Mouse (Mus musculus) lung, postnatal 10 days (tissue): ENCODE measurements at regions not wholly inside any gene's neighbourhood (a gene's known extent, or its start where the extent isn't known, plus 50 kb on each side); places are given as distances from the start of the nearest gene placed in this dataset.
"Not testable (repeated sequence)": the region's sequence is repeated elsewhere in the genome, so short reads cannot be mapped to it uniquely, and the experiment has no call there.

Source experiments
- DNase-seq: peaks from one replicate; pipeline ENCODE4 v3.0.0; 2021

DNA sequence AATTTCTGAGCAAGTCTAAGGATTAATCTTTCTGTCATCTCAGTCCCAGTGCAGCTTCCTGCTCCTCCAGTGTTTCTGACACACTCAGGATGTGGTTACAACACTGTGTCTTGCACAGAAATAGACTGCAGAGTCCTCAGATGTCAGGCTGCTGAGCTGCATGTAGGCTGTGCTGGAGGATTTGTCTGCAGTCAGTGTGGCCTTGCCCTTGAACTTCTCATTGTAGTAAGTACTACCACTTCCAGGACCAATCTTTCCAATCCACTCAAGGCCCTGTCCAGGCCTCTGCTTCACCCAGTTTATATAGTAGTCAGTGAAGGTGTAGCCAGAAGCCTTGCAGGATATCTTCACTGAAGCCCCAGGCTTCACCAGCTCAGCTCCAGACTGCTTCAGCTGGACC, 185.8 kb upstream of the Zfp386 start:
- not testable (repeated sequence) for DNase-seq

DNA sequence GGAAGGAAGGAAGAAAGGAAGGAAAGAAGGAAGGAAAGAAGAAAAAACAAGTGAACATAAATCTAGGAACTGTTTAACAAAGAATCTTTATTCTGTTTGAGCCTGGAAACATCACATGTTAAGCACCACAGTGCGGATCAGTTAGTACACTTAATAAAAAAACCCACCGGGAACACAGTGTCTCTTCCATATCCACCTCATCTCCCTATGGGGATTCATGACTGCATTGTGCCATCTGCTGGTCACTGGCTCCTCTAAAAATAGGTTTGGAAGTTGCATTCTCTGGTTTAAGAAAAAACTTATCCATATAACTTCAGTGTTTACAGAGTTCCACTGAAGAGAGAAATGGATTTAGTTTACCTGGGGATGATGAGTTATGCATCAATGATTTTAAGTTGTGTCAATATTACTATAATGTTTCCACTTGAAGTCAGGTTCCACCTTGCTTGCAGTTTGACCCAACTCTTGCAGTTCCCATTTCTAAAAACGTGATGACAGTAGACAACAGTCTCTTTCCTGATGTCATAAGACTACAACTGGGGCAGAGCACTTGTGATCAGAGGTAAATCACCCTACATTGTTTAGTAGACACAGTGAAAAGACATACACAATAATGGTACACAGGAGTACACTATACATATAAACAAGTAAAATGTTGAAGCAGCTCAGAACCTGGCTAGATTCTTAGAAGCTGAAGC, 182.3 kb upstream of the Zfp386 start:
- not testable (repeated sequence) for DNase-seq

DNA sequence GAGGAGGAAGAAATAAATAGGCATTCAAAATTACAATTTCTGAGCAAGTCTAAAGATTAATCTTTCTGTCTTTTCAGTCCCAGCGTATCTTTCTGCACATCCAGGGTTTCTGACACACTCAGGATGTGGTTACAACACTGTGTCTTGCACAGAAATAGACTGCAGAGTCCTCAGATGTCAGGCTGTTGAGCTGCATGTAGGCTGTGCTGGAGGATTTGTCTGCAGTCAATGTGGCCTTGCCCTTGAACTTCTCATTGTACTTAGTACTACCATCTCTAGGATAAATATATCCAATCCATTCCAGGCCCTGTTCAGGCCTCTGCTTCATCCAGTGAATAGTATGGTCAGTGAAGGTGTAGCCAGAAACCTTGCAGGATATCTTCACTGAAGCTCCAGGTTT, 178.9 kb upstream of the Zfp386 start:
- DNase-seq: not testable (repeated sequence)

DNA sequence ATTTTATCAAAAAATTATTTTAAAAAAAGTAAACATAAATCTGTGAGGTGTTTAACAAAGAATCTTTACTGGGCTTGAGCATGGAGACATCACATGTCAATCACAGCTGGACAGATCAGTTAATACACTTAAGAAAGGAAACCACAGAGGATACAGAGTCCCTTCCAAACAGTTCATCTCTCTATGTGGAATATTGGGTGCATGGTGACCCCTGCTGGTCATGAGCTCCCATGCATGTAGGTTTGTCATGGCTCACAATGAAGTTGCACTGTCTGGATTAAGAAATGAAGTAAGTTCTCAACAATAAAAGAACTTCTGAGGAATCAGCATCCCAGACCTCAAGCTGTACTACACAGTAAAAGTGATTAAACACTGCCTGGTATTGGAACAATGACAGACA, 175.1 kb upstream of the Zfp386 start:
- DNase-seq: not testable (repeated sequence)

DNA sequence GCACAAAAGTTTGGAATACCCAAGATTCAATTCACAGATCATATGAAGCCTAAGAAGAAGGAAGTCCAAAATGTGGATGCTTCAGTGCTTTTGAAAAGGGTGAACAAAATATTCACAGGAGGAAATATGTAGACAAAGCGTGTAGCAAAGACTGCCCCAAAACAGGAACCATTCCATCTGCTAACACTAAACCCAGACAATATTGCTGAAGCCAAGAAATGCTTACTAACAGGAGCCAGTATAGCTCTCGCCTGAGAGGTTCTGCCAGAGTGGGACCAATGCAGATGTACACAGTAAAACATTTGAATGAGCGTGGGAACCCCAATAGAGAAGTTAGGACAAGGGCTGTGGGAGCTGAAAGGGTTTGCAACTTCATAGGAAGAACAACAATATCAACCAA, 173.5 kb upstream of the Zfp386 start:
- not testable (repeated sequence) for DNase-seq

DNA sequence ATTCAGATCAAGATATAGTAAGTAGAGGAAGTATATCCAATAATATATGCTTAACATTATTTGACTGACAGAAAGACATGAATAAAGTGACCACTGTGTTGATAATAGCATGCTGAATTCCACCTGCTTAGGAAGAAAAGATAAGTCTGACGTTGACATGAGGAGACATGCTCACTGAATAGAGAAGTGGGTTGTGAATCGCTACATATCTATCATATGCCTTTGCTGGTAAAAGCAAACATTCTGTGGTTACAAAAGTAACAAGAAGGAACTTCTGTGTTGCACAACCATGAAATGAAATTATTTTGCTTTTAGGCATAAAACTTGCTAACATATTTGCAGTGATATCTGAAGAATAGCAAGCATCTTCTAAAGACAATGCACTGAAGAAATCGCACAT, 163.8 kb upstream of the Zfp386 start:
- DNase-seq: no peak

DNA sequence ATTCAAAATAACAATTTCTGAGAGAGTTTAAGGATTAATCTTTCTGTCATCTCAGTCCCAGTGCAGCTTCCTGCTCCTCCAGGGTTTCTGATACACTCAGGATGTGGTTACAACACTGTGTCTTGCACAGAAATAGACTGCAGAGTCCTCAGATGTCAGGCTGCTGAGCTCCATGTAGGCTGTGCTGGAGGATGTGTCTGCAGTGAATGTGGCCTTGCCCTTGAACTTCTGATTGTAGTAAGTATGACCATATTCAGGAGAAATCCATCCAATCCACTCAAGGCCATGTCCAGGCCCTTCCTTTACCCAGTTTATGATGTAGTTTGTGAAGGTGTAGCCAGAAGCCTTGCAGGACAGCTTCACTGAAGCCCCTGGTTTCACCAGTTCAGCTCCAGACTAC, 159.5 kb upstream of the Zfp386 start:
- DNase-seq: no peak

DNA sequence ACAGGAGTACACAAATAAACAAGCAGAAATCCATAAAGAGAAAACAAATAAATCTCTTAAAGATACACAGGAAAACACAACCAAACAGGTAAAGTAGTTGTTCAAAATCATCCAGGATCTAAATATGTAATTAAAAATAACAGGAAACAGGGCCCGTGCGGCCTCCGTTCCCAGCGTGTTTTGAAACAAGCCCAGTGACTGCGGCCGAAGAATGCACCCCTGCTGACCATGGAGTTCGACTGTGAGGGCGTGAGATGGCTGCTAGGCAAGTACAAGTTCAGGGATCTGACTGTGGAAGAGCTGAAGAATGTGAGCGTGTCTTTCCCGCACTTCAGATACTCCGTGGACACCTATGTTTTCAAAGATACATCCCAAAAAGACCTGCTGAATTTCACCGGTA, 154.9 kb upstream of the Zfp386 start:
- peak; percentile 10 for DNase-seq

DNA sequence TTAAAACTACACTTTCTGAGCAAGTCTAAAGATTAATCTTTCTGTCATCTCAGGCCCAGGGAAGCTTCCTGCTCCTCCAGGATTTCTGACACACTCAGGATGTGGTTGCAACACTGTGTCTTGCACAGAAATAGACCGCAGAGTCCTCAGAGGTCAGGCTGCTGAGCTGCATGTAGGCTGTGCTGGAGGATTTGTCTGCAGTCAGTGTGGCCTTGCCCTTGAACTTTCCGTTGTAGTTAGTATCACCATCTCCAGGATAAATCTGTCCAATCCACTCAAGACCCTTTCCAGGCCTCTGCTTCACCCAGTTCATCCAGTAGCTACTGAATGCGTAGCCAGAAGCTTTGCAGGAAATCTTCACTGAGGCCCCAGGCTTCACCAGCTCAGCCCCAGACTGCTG, 135.3 kb upstream of the Zfp386 start:
- DNase-seq: not testable (repeated sequence)

DNA sequence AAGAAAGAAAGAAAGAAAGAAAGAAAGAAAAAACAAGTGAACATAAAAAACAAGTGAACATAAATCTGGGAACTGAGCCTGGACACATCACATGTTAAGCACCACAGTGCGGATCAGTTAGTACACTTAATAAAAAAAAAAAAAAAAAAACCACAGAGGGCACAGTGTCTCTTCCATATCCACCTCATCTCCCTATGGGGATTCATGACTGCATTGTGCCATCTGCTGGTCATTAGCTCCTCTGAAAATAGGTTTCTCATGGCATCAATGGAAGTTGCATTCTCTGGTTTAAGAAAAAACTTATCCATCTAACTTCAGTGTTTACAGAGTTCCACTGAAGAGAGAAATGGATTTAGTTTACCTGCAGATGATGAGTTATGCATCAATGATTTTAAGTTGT, 132.1 kb upstream of the Zfp386 start:
- not testable (repeated sequence) for DNase-seq

DNA sequence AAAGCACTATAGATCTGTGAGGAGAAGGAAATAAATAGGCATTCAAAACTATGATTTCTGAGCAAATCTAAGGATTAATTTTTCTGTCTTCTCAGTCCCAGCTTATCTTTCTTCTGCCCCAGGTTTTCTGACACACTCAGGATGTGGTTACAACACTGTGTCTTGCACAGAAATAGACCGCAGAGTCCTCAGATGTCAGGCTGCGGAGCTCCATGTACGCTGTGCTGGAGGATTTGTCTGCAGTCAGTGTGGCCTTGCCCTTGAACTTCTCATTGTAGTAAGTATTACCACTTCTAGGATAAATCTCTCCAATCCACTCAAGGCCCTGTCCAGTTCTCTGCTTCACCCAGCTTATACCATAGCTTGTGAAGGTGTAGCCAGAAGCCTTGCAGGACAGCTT, 127.4 kb upstream of the Zfp386 start:
- not testable (repeated sequence) for DNase-seq

DNA sequence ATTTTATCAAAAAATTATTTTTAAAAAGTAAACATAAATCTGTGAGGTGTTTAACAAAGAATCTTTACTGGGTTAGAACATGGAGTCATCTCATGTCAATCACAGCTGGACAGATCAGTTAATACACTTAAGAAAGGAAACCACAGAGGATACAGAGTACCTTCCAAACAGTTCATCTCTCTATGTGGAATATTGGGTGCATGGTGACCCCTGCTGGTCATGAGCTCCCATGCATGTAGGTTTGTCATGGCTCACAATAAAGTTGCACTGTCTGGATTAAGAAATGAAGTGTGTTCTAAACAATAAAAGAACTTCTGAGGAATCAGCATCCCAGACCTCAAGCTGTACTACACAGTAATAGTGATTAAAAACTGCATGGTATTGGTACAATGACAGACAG, 123.5 kb upstream of the Zfp386 start:
- DNase-seq: not testable (repeated sequence)

DNA sequence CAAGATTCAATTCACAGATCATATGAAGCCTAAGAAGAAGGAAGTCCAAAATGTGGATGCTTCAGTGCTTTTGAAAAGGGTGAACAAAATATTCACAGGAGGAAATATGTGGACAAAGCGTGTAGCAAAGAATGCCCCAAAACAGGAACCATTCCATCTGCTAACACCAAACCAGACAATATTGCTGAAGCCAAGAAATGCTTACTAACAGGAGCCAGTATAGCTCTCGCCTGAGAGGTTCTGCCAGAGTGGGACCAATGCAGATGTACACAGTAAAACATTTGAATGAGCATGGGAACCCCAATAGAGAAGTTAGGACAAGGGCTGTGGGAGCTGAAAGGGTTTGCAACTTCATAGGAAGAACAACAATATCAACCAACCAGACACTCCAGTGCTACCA, 122.0 kb upstream of the Zfp386 start:
- DNase-seq: not testable (repeated sequence)

DNA sequence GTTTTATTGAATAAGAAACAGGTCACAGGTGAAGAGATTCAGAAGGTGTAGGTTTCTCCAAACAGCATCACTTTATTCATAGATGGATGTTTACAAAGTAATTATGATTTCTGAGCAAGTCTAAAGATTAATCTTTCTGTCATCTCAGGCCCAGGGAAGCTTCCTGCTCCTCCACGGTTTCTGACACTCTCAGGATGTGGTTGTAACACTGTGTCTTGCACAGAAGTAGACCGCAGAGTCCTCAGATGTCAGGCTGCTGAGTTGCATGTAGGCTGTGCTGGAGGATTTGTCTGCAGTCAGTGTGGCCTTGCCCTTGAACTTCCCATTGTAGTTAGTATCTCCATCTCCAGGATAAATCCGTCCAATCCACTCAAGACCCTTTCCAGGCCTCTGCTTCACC, 95.2 kb upstream of the Zfp386 start:
- DNase-seq: not testable (repeated sequence)

DNA sequence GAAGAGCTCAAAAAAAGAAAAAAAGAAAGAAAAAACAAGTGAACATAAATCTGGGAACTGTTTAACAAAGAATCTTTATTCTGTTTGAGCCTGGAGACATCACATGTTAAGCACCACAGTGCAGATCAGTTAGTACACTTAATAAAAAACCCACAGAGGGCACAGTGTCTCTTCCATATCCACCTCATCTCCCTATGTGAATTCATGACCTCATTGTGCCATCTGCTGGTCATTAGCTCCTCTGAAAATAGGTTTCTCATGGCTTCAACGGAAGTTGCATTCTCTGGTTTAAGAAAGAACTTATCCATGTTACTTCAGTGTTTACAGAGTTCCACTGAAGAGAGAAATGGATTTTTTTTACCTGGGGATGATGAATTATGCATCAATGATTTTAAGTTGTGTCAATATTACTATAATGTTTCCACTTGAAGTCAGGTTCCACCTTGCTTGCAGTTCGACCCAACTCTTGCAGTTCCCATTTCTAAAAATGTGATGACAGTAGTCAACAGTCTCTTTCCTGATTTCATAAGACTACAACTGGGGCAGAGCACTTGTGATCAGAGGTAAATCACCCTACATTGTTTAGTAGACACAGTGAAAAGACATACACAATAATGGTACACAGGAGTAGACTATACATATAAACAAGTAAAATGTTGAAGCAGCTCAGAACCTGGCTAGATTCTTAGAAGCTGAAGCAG, 91.9 kb upstream of the Zfp386 start:
- DNase-seq: not testable (repeated sequence)

DNA sequence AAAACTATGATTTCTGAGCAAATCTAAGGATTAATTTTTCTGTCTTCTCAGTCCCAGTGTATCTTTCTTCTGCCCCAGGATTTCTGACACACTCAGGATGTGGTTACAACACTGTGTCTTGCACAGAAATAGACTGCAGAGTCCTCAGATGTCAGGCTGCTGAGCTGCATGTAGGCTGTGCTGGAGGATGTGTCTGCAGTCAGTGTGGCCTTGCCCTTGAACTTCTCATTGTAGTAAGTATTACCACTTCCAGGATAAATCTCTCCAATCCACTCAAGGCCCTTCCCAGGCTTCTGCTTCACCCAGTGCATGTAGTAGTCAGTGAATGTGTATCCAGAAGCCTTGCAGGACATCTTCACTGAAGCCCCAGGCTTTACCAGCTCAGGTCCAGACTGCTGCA, 83.8 kb upstream of the Zfp386 start:
- not testable (repeated sequence) for DNase-seq

DNA sequence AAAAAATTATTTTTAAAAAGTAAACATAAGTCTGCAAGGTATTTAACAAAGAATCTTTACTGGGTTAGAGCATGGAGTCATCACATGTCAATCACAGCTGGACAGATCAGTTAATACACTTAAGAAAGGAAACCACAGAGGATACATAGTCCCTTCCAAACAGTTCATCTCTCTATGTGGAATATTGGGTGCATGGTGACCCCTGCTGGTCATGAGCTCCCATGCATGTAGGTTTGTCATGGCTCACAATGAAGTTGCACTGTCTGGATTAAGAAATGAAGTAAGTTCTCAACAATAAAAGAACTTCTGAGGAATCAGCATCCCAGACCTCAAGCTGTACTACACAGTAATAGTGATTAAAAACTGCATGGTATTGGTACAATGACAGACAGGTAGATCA, 80.0 kb upstream of the Zfp386 start:
- DNase-seq: not testable (repeated sequence)
